15 mouse cellular contexts compared by ENCODE assay signal in the genomic region with DNA sequence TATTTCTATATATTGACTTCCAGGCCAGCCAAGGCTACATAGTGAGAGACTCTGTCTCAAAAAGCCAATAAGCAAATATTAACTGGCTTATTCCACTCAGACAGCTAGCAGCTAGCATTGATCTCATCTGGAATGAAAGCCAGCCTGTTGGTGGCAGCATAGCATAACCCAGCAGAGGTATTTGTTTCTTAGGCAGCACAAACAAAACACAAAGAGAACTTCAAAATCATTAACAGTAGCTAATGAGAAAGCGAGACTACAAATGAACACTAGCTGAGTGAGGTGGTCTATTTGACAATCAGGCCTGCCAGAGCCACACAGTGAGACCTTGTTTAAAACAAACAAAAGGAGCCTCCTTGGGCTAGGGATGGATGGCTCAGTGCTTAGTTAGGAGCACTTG. TPM values are rescaled to one million over a fixed set of nuclear protein-coding genes. Genes with fewer than 3 reads are reported as not detected.
DNase-seq lines count a peak whose midpoint lies in the region; ATAC-seq and TF ChIP-seq lines count a peak whose summit lies in the region.
"Had no signal": no experiment of that assay in that cellular context is flagged by ENCODE, and none has a peak within 500 bp of the region (broad histone marks: within the 10 kb centered on the region; RNA-seq: fewer than 3 reads in every experiment).

No protein-coding gene starts in this region.

- peak; percentile 43 for DNase-seq in forebrain, embryonic 14.5 days (ENCODE audit: low spot score)
- no peak for DNase-seq in forebrain, embryonic 10.5 days (ENCODE audit: extremely low spot score, low spot score)
- peak; percentile 23 to 26 for DNase-seq in layer of hippocampus, adult 2 months (ENCODE audit: low spot score in 2 of 2)
- no peak for DNase-seq in layer of hippocampus, adult 8-10 months (ENCODE audit: low spot score in 2 of 2)
- peak; percentile 27 to 44 for DNase-seq in right cerebral cortex, adult 2 months (ENCODE audit: low spot score in 2 of 2)
- DNase-seq in right cerebral cortex, adult 18-20 months: no peak
- DNase-seq in right cerebral cortex, postnatal 10 days (ENCODE audit: low spot score in 2 of 2): no peak
- DNase-seq in heart, embryonic 10.5 days (ENCODE audit: low spot score): no peak
- DNase-seq: cerebellum, adult 9-11 months; heart, postnatal 10 days; spleen, adult 18-20 months had no signal

- H3K9me3 ChIP-seq in forebrain, embryonic 14.5 days (replicated peaks; ENCODE audit: control insufficient read depth, low read length): no peaks in the 10 kb centered on the region
- no peaks in the 10 kb centered on the region for H3K9me3 ChIP-seq in forebrain, embryonic 10.5 days
- H3K9me3 ChIP-seq in heart, embryonic 10.5 days: no peaks in the 10 kb centered on the region
- H3K9me3 ChIP-seq: embryonic facial prominence, embryonic 15.5 days; limb, embryonic 12.5 days had no signal

- TF ChIP-seq CTCF in layer of hippocampus, adult 2 months (conservative IDR thresholded peaks at IDR 0.05): peak; percentile 75

- no peak overlapping the region for H3K9ac ChIP-seq in forebrain, embryonic 14.5 days (ENCODE audit: low read length)
- H3K9ac ChIP-seq: embryonic facial prominence, embryonic 15.5 days; limb, embryonic 12.5 days had no signal

- H3K27ac ChIP-seq in forebrain, embryonic 14.5 days (ENCODE audit: low read depth, low read length): no peak overlapping the region
- no peak overlapping the region for H3K27ac ChIP-seq in forebrain, embryonic 10.5 days
- H3K27ac ChIP-seq in layer of hippocampus, adult 2 months: peak overlapping the region; percentile 34
- H3K27ac ChIP-seq in heart, embryonic 10.5 days: no peak overlapping the region
- H3K27ac ChIP-seq: embryonic facial prominence, embryonic 15.5 days; limb, embryonic 12.5 days had no signal

- ATAC-seq in forebrain, embryonic 14.5 days: peak; percentile 36; the same call in 1 of the 2 replicates

- H3K36me3 ChIP-seq in forebrain, embryonic 14.5 days (ENCODE audit: control insufficient read depth, insufficient read depth, low read length): peaks cover 6% of the 10 kb centered on the region; the same call in 1 of the 2 replicates
- peaks cover 7% of the 10 kb centered on the region for H3K36me3 ChIP-seq in forebrain, embryonic 10.5 days (replicated peaks)
- H3K36me3 ChIP-seq in heart, embryonic 10.5 days: peaks cover 6% of the 10 kb centered on the region; the same call in 1 of the 2 replicates

- 18% methylated on average over 1 of the region's 1 CpGs for WGBS in forebrain, embryonic 14.5 days
- WGBS in forebrain, embryonic 10.5 days: 91% methylated on average over 1 of the region's 1 CpGs
- WGBS in heart, embryonic 10.5 days: 85% methylated on average over 1 of the region's 1 CpGs

- no peaks in the 10 kb centered on the region for H3K27me3 ChIP-seq in forebrain, embryonic 14.5 days (replicated peaks; ENCODE audit: control insufficient read depth, insufficient read depth, low read length)
- H3K27me3 ChIP-seq in forebrain, embryonic 10.5 days (ENCODE audit: poor library complexity, severe bottlenecking): peaks cover 12% of the 10 kb centered on the region
- peaks cover 10% of the 10 kb centered on the region; the same call in 1 of the 2 replicates for H3K27me3 ChIP-seq in heart, embryonic 10.5 days (ENCODE audit: insufficient read depth, poor library complexity, severe bottlenecking)
- H3K27me3 ChIP-seq: embryonic facial prominence, embryonic 15.5 days had no signal

- peaks cover 10% of the 10 kb centered on the region for H3K4me1 ChIP-seq in forebrain, embryonic 14.5 days (ENCODE audit: control insufficient read depth, insufficient read depth, low read length)
- H3K4me1 ChIP-seq in forebrain, embryonic 10.5 days: peaks cover 20% of the 10 kb centered on the region
- H3K4me1 ChIP-seq in heart, embryonic 10.5 days: 0 out of 2 replicates have a peak, but pooled peaks cover 3% of the 10 kb centered on the region

- no peak overlapping the region for H3K4me3 ChIP-seq in forebrain, embryonic 14.5 days (ENCODE audit: low read depth, low read length)
- no peak overlapping the region for H3K4me3 ChIP-seq in forebrain, embryonic 10.5 days
- no peak overlapping the region for H3K4me3 ChIP-seq in layer of hippocampus, adult 2 months
- H3K4me3 ChIP-seq in heart, embryonic 10.5 days: no peak overlapping the region
- H3K4me3 ChIP-seq: embryonic facial prominence, embryonic 15.5 days; limb, embryonic 12.5 days had no signal

- no peak overlapping the region for H3K4me2 ChIP-seq in forebrain, embryonic 14.5 days (ENCODE audit: low read length)
- H3K4me2 ChIP-seq: embryonic facial prominence, embryonic 15.5 days; limb, embryonic 12.5 days had no signal

RNA-seq across cellular contexts. Expression of a gene that starts 6.2 kb away (rescaled TPM):
- 230 and 234 TPM in 2 replicates for polyA plus RNA-seq in forebrain, embryonic 14.5 days (2014; fragmentation: Nextera tagmentation; extraction: Ambion mirVana)
- 62.1 and 65.2 TPM in 2 replicates for polyA plus RNA-seq in forebrain, embryonic 10.5 days (2016; fragmentation: Nextera tagmentation; extraction: Ambion mirVana)
- total RNA-seq in layer of hippocampus, adult 2 months (2021): 100 to 1,000 TPM; 116 to 119 TPM
- total RNA-seq in layer of hippocampus, adult 8-10 months (2022): 100 to 1,000 TPM; 106 to 118 (median 114) TPM
- polyA plus RNA-seq in heart, embryonic 10.5 days (2016; fragmentation: Nextera tagmentation; extraction: Ambion mirVana): 33.0 and 34.2 TPM in 2 replicates

RNA-seq across cellular contexts. Expression of a gene that starts 33.1 kb away (rescaled TPM):
- 0.22 and 0.32 TPM in 2 replicates for polyA plus RNA-seq in forebrain, embryonic 14.5 days (2014; fragmentation: Nextera tagmentation; extraction: Ambion mirVana)
- 0.48 and 0.67 TPM in 2 replicates for polyA plus RNA-seq in forebrain, embryonic 10.5 days (2016; fragmentation: Nextera tagmentation; extraction: Ambion mirVana)
- not detected for total RNA-seq in layer of hippocampus, adult 2 months (2021)
- not detected for total RNA-seq in layer of hippocampus, adult 8-10 months (2022)
- polyA plus RNA-seq in heart, embryonic 10.5 days (2016; fragmentation: Nextera tagmentation; extraction: Ambion mirVana): 0.53 and 0.54 TPM in 2 replicates
- total RNA-seq: gastrocnemius, adult 18-20 months; layer of hippocampus, adult 18-20 months had no signal

RNA-seq across cellular contexts. Expression of a gene that starts 36.6 kb away (rescaled TPM):
- 60.0 and 60.2 TPM in 2 replicates for polyA plus RNA-seq in forebrain, embryonic 14.5 days (2014; fragmentation: Nextera tagmentation; extraction: Ambion mirVana)
- polyA plus RNA-seq in forebrain, embryonic 10.5 days (2016; fragmentation: Nextera tagmentation; extraction: Ambion mirVana): 38.8 and 41.0 TPM in 2 replicates
- 10 to 100 TPM; 67.6 to 75.5 TPM for total RNA-seq in layer of hippocampus, adult 2 months (2021)
- total RNA-seq in layer of hippocampus, adult 8-10 months (2022): 10 to 100 TPM; 54.8 to 74.2 (median 64.4) TPM
- 39.9 and 41.7 TPM in 2 replicates for polyA plus RNA-seq in heart, embryonic 10.5 days (2016; fragmentation: Nextera tagmentation; extraction: Ambion mirVana)

Comparison
In these comparisons a context has a peak if more than half of its experiments do, and no peak if none do; other contexts are left out.
1. DNase-seq: peak in forebrain, embryonic 14.5 days (single experiment), layer of hippocampus, adult 2 months (2 of 2) and right cerebral cortex, adult 2 months (2 of 2); none in forebrain, embryonic 10.5 days (single experiment), layer of hippocampus, adult 8-10 months (0 of 2), right cerebral cortex, adult 18-20 months (single experiment), right cerebral cortex, postnatal 10 days (0 of 2) and heart, embryonic 10.5 days (single experiment).